ENCODE assay signal across 7 mouse cellular contexts in genomic region chr3:8718206-8718605, GRCm38 (mm10).
DNase-seq lines count a peak whose midpoint lies in the region; ATAC-seq and TF ChIP-seq lines count a peak whose summit lies in the region.

No protein-coding gene starts in this region.

- H3K4me3 ChIP-seq in midbrain, embryonic 10.5 days: peak overlapping the region; percentile 51
- no peak overlapping the region for H3K4me3 ChIP-seq in midbrain, postnatal 0 days (ENCODE audit: low read depth, low read length)
- H3K4me3 ChIP-seq in forebrain, embryonic 14.5 days (ENCODE audit: low read depth, low read length): no peak overlapping the region
- H3K4me3 ChIP-seq in midbrain, embryonic 12.5 days: no peak overlapping the region

- no peaks in the 10 kb centered on the region for H3K36me3 ChIP-seq in midbrain, embryonic 10.5 days
- no peaks in the 10 kb centered on the region for H3K36me3 ChIP-seq in midbrain, postnatal 0 days (ENCODE audit: insufficient read depth, low read length)
- H3K36me3 ChIP-seq in forebrain, embryonic 14.5 days (ENCODE audit: control insufficient read depth, insufficient read depth, low read length): no peaks in the 10 kb centered on the region
- H3K36me3 ChIP-seq in midbrain, embryonic 12.5 days: no peaks in the 10 kb centered on the region

- TF ChIP-seq CTCF in midbrain, postnatal 0 days (IDR thresholded peaks at IDR 0.05): no peak

- H3K27ac ChIP-seq in midbrain, embryonic 10.5 days (replicated peaks): peak overlapping the region; percentile 86
- H3K27ac ChIP-seq in midbrain, postnatal 0 days (ENCODE audit: low read depth, low read length): no peak overlapping the region
- no peak overlapping the region for H3K27ac ChIP-seq in forebrain, embryonic 14.5 days (ENCODE audit: low read depth, low read length)
- peak overlapping the region; percentile 76; the same call in 1 of the 2 replicates for H3K27ac ChIP-seq in midbrain, embryonic 12.5 days (replicated peaks)

- ATAC-seq in midbrain, postnatal 0 days (ENCODE audit: low FRiP score): no peak
- ATAC-seq in forebrain, embryonic 14.5 days: peak; percentile 40
- peak; percentile 5; the same call in 1 of the 2 replicates for ATAC-seq in midbrain, embryonic 12.5 days (ENCODE audit: low FRiP score, low read depth)

- H3K4me2 ChIP-seq in midbrain, postnatal 0 days (ENCODE audit: low read depth, low read length, poor library complexity, severe bottlenecking): no peak overlapping the region
- H3K4me2 ChIP-seq in forebrain, embryonic 14.5 days (ENCODE audit: low read length): peak overlapping the region; percentile 60; the same call in 1 of the 2 replicates
- peak overlapping the region; percentile 58 for H3K4me2 ChIP-seq in midbrain, embryonic 12.5 days (replicated peaks)

- H3K27me3 ChIP-seq in midbrain, embryonic 10.5 days (ENCODE audit: low read depth, poor library complexity, severe bottlenecking): peaks cover 34% of the 10 kb centered on the region
- H3K27me3 ChIP-seq in midbrain, postnatal 0 days (ENCODE audit: insufficient read depth, low read length): no peaks in the 10 kb centered on the region
- no peaks in the 10 kb centered on the region for H3K27me3 ChIP-seq in forebrain, embryonic 14.5 days (replicated peaks; ENCODE audit: control insufficient read depth, insufficient read depth, low read length)
- peaks cover 21% of the 10 kb centered on the region for H3K27me3 ChIP-seq in midbrain, embryonic 12.5 days

- DNase-seq in midbrain, embryonic 10.5 days (ENCODE audit: low spot score): no peak
- no peak for DNase-seq in midbrain, postnatal 0 days (ENCODE audit: low spot score)
- no peak for DNase-seq in forebrain, embryonic 14.5 days (ENCODE audit: low spot score)
- DNase-seq in thymus, postnatal 4 days: peak; percentile 42
- DNase-seq in adrenal gland, postnatal 10 days: no peak
- no peak for DNase-seq in adrenal gland, adult 8-10 months

- H3K9ac ChIP-seq in midbrain, postnatal 0 days (replicated peaks; ENCODE audit: low read length, poor library complexity, severe bottlenecking): no peak overlapping the region
- no peak overlapping the region for H3K9ac ChIP-seq in forebrain, embryonic 14.5 days (ENCODE audit: low read length)
- H3K9ac ChIP-seq in midbrain, embryonic 12.5 days (replicated peaks): no peak overlapping the region

- H3K9me3 ChIP-seq in midbrain, embryonic 10.5 days (replicated peaks): no peaks in the 10 kb centered on the region
- H3K9me3 ChIP-seq in midbrain, postnatal 0 days (ENCODE audit: low read length): no peaks in the 10 kb centered on the region
- no peaks in the 10 kb centered on the region for H3K9me3 ChIP-seq in forebrain, embryonic 14.5 days (replicated peaks; ENCODE audit: control insufficient read depth, low read length)
- H3K9me3 ChIP-seq in midbrain, embryonic 12.5 days: no peaks in the 10 kb centered on the region

- H3K4me1 ChIP-seq in midbrain, embryonic 10.5 days: peaks cover 54% of the 10 kb centered on the region
- H3K4me1 ChIP-seq in midbrain, postnatal 0 days (ENCODE audit: insufficient read depth, low read length): peaks cover 5% of the 10 kb centered on the region
- peaks cover 20% of the 10 kb centered on the region for H3K4me1 ChIP-seq in forebrain, embryonic 14.5 days (ENCODE audit: control insufficient read depth, insufficient read depth, low read length)
- H3K4me1 ChIP-seq in midbrain, embryonic 12.5 days: peaks cover 35% of the 10 kb centered on the region

- WGBS in midbrain, embryonic 10.5 days: 8% methylated on average over 9 of the region's 9 CpGs
- WGBS in midbrain, postnatal 0 days: 13% methylated on average over 9 of the region's 9 CpGs
- WGBS in forebrain, embryonic 14.5 days: 7% methylated on average over 9 of the region's 9 CpGs
- 9% methylated on average over 9 of the region's 9 CpGs for WGBS in midbrain, embryonic 12.5 days

Comparison
In these comparisons a context has a peak if more than half of its experiments do, and no peak if none do; other contexts are left out.
1. H3K27ac ChIP-seq: peak in midbrain, embryonic 10.5 days (single experiment) and midbrain, embryonic 12.5 days (single experiment); none in midbrain, postnatal 0 days (single experiment) and forebrain, embryonic 14.5 days (single experiment).